Mouse (Mus musculus) liver, embryonic 15.5 days (tissue): ENCODE measurements around the gene Rdm1. TPM values are rescaled to one million over a fixed set of nuclear protein-coding genes. Genes with fewer than 3 reads are reported as not detected.

Experiments
- ATAC-seq: fragments of 200-750 bp; cut with Nextera tagmentation; 2 replicates; pipeline ENCODE4 v1.8.0; 2017; ENCODE audit warnings: moderate number of reproducible peaks, mild to moderate bottlenecking, moderate library complexity; ENCODE audit not compliant: insufficient read depth
- H3K27ac ChIP-seq: fragments of 300-500 bp; sonication (generic); replicated peaks from 2 replicates; pipeline ENCODE4 v1.5.1; 2015; ENCODE audit warnings: mild to moderate bottlenecking, inconsistent platforms
- H3K27me3 ChIP-seq: fragments of 300-500 bp; sonication (generic); 2 replicates; pipeline ENCODE4 v1.6.1; 2015; ENCODE audit warnings: mild to moderate bottlenecking, inconsistent platforms
- H3K36me3 ChIP-seq: fragments of 300-500 bp; sonication (generic); replicated peaks from 2 replicates; pipeline ENCODE4 v1.6.1; 2015; ENCODE audit warnings: moderate library complexity, mild to moderate bottlenecking, inconsistent platforms
- H3K4me1 ChIP-seq: fragments of 300-500 bp; sonication (generic); replicated peaks from 2 replicates; pipeline ENCODE4 v1.6.1; 2015; ENCODE audit warnings: inconsistent platforms
- H3K4me2 ChIP-seq: fragments of 300-500 bp; sonication (generic); 2 replicates; pipeline ENCODE4 v1.6.1; 2015; ENCODE audit warnings: moderate library complexity, mild to moderate bottlenecking, inconsistent platforms
- H3K4me3 ChIP-seq: fragments of 300-500 bp; sonication (generic); replicated peaks from 2 replicates; pipeline ENCODE4 v1.5.1; 2015; ENCODE audit warnings: mild to moderate bottlenecking, inconsistent platforms
- H3K9ac ChIP-seq: fragments of 300-500 bp; sonication (generic); 2 replicates; pipeline ENCODE4 v1.6.1; 2015; ENCODE audit warnings: moderate library complexity, mild to moderate bottlenecking, inconsistent platforms
- H3K9me3 ChIP-seq: fragments of 300-500 bp; sonication (generic); replicated peaks from 2 replicates; pipeline ENCODE4 v1.6.1; 2016; ENCODE audit warnings: inconsistent platforms
- WGBS: fragments of 180-500 bp; shearing (Covaris S2); methylation state at CpG from one replicate; pipeline ENCODE4 v1.1.7; 2015; ENCODE audit warnings: mixed read lengths; ENCODE audit not compliant: insufficient replicate concordance; 5-methylcytosine and 5-hydroxymethylcytosine counted together
- polyA plus RNA-seq: library from polyadenylated mRNA; unstranded; fragments of >200 nt; fragmentation: Nextera tagmentation; extraction: Ambion mirVana; gene quantifications from 2 replicates; pipeline ENCODE4 v1.2.1, GENCODE M21; 2015

Gene Rdm1
- polyA plus RNA-seq, 1 experiment from 2014 or later = 12.1 TPM

DNA sequence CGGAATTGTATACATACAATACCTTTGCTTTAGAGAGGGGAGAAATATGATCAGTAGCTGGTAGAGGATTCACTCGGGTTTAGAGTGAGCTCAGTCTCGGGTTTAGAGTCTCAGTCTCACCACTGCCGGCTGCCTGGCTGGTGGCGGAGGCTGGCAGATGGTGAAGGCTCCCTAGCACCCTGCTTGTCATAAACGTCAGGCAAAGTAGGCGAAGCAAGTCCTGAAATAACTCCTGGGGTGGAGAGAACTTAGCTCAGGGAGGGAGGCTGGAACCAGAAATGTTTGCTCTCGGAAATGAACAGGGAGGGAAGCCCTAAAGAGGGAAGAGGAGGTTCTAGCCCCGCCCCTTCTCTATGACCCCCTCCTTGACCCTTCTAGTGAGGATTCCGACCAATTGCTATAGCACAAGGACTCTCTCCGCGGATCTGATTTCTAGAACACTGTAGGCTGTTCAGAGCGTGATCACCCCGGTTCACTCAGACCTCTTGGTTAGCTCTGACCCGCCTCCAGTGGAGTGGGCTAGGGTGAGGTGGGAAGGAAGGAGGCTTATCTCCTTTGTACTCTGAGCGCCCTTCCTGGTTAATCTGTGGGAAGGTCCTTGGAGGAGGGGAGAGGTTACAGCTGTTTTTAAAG, 46.1 kb downstream of the Rdm1 start:
- no peak overlapping the region for H3K9ac ChIP-seq
- no peak overlapping the region for H3K27ac ChIP-seq
- no peak overlapping the region for H3K4me3 ChIP-seq
- no peak for ATAC-seq
- H3K4me2 ChIP-seq = peak overlapping the region; percentile 6; the same call in 1 of the 2 replicates
- no peaks in the 10 kb centered on the region for H3K36me3 ChIP-seq
- WGBS = 16% methylated on average over 16 of the region's 16 CpGs
- H3K27me3 ChIP-seq = no peaks in the 10 kb centered on the region
- H3K4me1 ChIP-seq = peaks cover 38% of the 10 kb centered on the region
- no peaks in the 10 kb centered on the region for H3K9me3 ChIP-seq

DNA sequence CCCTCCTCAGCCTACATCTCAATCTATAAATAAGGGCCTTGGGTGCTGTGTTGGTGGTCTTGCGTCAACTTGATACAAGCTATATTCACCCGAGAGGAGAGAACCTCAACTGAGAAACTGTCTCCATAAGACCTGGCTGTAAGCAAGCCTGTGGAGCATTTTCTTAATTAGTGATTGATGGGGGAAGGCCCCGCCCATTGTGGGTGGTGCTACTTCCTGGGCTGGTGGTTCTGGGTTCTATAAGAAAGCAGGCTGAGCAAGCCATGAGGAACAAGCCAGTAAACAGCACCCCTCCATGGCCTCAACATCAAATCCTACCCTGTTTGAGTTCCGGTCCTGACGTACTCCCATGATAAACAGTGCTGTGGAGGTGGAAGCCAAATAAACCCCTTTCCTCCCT, 47.1 kb downstream of the Rdm1 start:
- 63% methylated on average over 5 of the region's 5 CpGs for WGBS
- Histone ChIP-seq H3K4me2 (no peak overlapping the region), H3K4me1 (peaks cover 29% of the 10 kb centered on the region), H3K27ac (no peak overlapping the region), H3K27me3 (no peaks in the 10 kb centered on the region), H3K36me3 (no peaks in the 10 kb centered on the region), H3K4me3 (no peak overlapping the region), H3K9me3 (no peaks in the 10 kb centered on the region), H3K9ac (no peak overlapping the region)
- ATAC-seq = no peak

DNA sequence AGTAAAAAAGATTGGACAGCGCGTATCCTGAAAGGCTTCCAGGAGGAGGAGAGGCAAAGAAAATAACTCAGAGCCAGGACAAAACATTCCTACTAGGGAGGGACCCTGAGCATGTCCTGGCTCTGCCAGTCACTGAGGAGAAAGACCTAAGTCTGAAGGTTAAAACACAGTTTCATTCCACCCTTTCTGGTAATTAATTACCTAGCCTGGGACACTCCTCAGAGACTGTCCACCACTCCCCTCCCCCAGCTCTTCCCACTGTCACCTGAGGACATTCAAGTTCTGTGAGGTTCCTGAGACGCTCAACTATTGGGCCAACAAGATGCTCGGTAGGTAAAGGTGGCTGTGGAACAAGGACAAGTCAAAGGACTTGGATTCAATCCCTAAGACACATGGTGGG, 48.4 kb downstream of the Rdm1 start:
- no peak for ATAC-seq
- Histone ChIP-seq H3K4me1 (peaks cover 16% of the 10 kb centered on the region), H3K9me3 (no peaks in the 10 kb centered on the region), H3K36me3 (no peaks in the 10 kb centered on the region), H3K4me3 (no peak overlapping the region), H3K27me3 (no peaks in the 10 kb centered on the region), H3K4me2 (no peak overlapping the region), H3K27ac (no peak overlapping the region), H3K9ac (no peak overlapping the region)
- WGBS = 80% methylated on average over 4 of the region's 4 CpGs

DNA sequence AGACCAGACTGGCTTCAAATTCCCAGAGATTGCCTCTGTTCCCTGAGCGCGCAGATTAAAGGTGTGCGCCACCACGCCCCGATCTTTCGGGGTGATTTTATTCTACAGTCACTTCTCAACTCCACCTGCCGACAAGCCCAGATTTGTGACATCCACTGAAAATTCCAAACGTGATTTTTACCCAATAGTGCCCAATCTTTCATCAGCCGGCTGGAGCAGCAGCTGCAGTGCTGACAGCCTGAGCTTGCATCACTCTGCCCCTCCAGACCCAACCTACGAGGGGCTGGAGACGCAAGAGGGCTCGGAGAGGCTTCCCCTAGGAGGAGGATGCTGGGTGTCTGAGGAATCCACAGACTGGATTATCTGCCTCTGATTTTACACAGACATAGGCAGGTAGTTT, 50.7 kb downstream of the Rdm1 start:
- no peak overlapping the region for H3K4me3 ChIP-seq
- H3K9me3 ChIP-seq = no peaks in the 10 kb centered on the region
- no peak overlapping the region for H3K27ac ChIP-seq
- 78% methylated on average over 12 of the region's 12 CpGs for WGBS
- H3K4me2 ChIP-seq = no peak overlapping the region
- no peaks in the 10 kb centered on the region for H3K27me3 ChIP-seq
- H3K36me3 ChIP-seq = no peaks in the 10 kb centered on the region
- H3K4me1 ChIP-seq = peaks cover 8% of the 10 kb centered on the region
- H3K9ac ChIP-seq = no peak overlapping the region
- ATAC-seq = no peak

DNA sequence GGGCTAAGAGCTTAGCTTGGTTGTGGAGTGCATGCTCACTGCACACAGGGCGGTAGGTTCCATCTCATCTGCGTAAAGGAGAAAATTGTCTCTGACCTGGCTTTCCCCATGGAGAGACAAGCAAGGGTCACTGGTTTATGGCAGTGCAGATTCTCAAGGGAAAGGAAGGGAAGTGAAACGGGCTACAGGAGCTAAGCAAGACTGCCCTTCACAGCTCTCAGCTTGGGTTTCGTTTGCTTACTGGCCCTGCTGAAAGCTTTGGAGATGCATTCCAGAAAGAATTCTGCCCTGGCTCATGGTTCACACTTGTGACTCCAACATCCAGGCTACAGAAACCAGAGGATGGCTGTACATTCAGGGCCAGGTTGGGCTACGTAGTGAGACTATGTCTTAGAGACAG, 51.8 kb downstream of the Rdm1 start:
- Histone ChIP-seq H3K9ac (no peak overlapping the region), H3K36me3 (no peaks in the 10 kb centered on the region), H3K27me3 (no peaks in the 10 kb centered on the region), H3K4me2 (no peak overlapping the region), H3K9me3 (no peaks in the 10 kb centered on the region), H3K4me3 (no peak overlapping the region), H3K27ac (no peak overlapping the region), H3K4me1 (no peaks in the 10 kb centered on the region; the same call in none of the 2 replicates)
- WGBS = 58% methylated on average over 5 of the region's 5 CpGs
- no peak for ATAC-seq

DNA sequence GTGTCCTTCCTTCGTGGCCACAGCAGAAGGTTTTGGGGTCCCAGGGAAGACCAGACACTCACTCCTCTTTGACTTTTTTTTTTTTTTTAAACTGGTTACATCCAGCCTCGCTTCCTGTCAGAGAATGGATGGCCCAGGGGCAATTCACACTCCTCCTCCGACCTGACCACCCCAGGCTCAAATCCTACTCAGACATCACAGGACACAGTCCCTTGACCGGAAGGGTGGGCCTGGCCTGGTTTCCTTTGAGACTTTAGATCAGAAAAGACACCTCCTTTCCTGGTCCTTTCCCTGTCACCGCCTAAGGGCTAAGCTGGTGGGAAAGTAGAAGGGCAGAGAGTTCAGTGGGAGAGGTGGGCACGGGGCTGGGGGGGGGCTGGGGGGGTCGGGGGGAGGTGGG, 52.9 kb downstream of the Rdm1 start:
- Histone ChIP-seq H3K4me1 (no peaks in the 10 kb centered on the region; the same call in 1 of the 2 replicates), H3K27ac (no peak overlapping the region), H3K36me3 (no peaks in the 10 kb centered on the region), H3K4me2 (no peak overlapping the region), H3K27me3 (no peaks in the 10 kb centered on the region), H3K4me3 (no peak overlapping the region), H3K9ac (no peak overlapping the region), H3K9me3 (no peaks in the 10 kb centered on the region)
- ATAC-seq = no peak
- WGBS = 40% methylated on average over 7 of the region's 7 CpGs

DNA sequence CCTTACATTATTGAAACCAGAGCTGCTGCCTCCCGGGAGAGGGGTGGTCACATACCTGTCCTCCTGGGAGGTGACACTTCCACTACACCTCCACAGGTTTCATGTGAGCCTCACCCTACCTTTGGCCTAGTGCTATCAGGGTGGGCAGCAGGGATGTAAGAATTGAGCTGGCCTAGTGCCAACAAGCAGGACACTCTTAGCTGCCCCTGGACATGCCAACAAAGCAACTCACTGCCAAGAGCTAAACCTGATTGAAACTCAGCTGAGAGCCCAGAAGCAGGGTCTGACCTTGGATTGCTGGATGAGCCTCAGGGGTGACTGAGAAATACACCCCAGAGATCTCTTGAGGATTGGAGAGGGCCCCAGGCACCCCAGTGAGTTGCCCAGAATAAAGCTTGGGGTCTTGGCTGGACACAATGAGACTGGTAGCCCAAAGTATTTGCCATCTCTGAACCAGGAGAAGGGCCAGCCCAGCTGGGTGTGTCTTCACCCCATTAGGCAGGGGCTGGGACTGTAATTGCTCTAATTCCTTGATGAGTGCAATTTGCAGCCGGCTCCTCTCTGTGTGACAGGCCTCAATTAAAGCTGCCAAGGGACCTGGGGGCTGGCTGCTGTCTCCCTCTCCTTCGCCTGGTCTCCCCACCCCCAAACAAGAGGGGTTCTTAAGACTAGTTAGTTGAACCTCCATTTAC, 53.8 kb downstream of the Rdm1 start:
- no peak for ATAC-seq
- H3K4me3 ChIP-seq = no peak overlapping the region
- H3K4me1 ChIP-seq = no peaks in the 10 kb centered on the region
- H3K9ac ChIP-seq = no peak overlapping the region
- 62% methylated on average over 3 of the region's 3 CpGs for WGBS
- H3K27me3 ChIP-seq = no peaks in the 10 kb centered on the region
- H3K9me3 ChIP-seq = no peaks in the 10 kb centered on the region
- H3K4me2 ChIP-seq = no peak overlapping the region
- H3K27ac ChIP-seq = no peak overlapping the region
- no peaks in the 10 kb centered on the region for H3K36me3 ChIP-seq

DNA sequence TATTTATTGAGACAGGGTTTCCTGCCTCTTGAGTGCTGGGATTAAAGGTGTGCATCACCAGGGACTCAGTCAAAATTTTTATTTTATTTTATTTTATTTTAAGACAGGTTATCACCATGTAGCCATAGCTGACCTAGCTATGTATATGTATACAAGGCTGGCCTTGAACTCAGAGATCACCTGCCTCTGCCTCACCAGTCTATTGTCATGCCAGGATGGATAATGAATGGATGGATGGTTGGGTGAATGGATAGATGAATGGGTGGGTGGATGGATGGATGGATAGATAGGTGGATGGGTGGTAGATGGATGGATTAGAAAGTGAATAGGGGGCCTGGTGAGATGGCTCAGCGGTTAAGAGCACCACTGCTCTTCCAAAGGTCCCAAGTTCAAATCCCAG, 55.0 kb downstream of the Rdm1 start:
- H3K27ac ChIP-seq = no peak overlapping the region
- ATAC-seq = no peak
- H3K4me1 ChIP-seq = no peaks in the 10 kb centered on the region
- 64% methylated on average over 1 of the region's 1 CpGs for WGBS
- H3K27me3 ChIP-seq = no peaks in the 10 kb centered on the region
- no peaks in the 10 kb centered on the region for H3K36me3 ChIP-seq
- no peak overlapping the region for H3K4me3 ChIP-seq
- no peak overlapping the region for H3K4me2 ChIP-seq
- no peak overlapping the region for H3K9ac ChIP-seq
- H3K9me3 ChIP-seq = no peaks in the 10 kb centered on the region

DNA sequence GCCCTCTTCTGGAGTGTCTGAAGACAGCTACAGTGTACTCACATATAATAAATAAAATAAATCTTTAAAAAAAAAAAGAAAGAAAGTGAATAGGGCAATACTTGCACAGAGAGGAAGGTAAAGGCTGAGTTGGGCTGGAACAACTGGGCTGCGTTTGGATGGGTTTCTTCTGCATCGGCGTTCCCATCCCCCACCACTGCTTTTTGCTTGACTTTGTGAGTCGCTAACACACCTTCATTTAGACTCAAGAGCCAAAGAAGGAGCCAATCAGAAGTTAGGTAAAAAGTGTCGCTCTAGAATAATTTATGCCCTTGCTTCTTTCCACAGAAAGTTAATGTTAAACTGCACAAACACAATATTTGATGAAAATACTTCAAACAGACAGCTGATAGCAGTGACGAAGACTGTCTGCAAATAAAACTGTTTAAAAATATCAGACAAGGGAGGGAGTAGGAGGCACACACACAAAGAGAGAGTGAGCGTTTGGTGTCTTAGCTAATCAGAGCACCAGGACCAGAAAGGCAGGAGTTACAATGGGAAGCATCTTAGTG, 55.5 kb downstream of the Rdm1 start:
- H3K9ac ChIP-seq = no peak overlapping the region
- ATAC-seq = no peak
- no peak overlapping the region for H3K27ac ChIP-seq
- H3K4me1 ChIP-seq = no peaks in the 10 kb centered on the region
- H3K36me3 ChIP-seq = no peaks in the 10 kb centered on the region
- WGBS = 65% methylated on average over 7 of the region's 7 CpGs
- H3K9me3 ChIP-seq = no peaks in the 10 kb centered on the region
- H3K4me2 ChIP-seq = no peak overlapping the region
- no peak overlapping the region for H3K4me3 ChIP-seq
- H3K27me3 ChIP-seq = no peaks in the 10 kb centered on the region
